Mouse (Mus musculus) forebrain, embryonic 16.5 days (tissue): ENCODE data around the gene Tbc1d32. TPM values are rescaled to one million over a fixed set of nuclear protein-coding genes. Genes with fewer than 3 reads are reported as not detected.
A peak's percentile ranks its signal among the peaks of the same experiment; 100 is the strongest.

Experiments used
- ATAC-seq: fragments of 200-750 bp; cut with Nextera tagmentation; 2 replicates; pipeline ENCODE4 v1.8.0; 2017; ENCODE audit warnings: mild to moderate bottlenecking, moderate library complexity
- H3K27ac ChIP-seq: fragments of 300-500 bp; sonication (generic); 2 replicates; pipeline ENCODE4 v1.5.1; 2014; ENCODE audit warnings: low read length, control low read depth
- H3K27me3 ChIP-seq: fragments of 300-500 bp; sonication (generic); replicated peaks from 2 replicates; pipeline ENCODE4 v1.6.1; 2014; ENCODE audit warnings: low read length; ENCODE audit not compliant: control insufficient read depth, insufficient read depth
- H3K36me3 ChIP-seq: fragments of 300-500 bp; sonication (generic); 2 replicates; pipeline ENCODE4 v1.6.1; 2014; ENCODE audit not compliant: control insufficient read depth, insufficient read depth
- H3K4me1 ChIP-seq: fragments of 300-500 bp; sonication (generic); replicated peaks from 2 replicates; pipeline ENCODE4 v1.6.1; 2014; ENCODE audit warnings: low read length; ENCODE audit not compliant: control insufficient read depth, insufficient read depth
- H3K4me2 ChIP-seq: fragments of 300-500 bp; sonication (generic); 2 replicates; pipeline ENCODE4 v1.6.1; 2014; ENCODE audit warnings: mild to moderate bottlenecking, low read length, control low read depth
- H3K4me3 ChIP-seq: fragments of 300-500 bp; sonication (generic); replicated peaks from 2 replicates; pipeline ENCODE4 v1.5.1; 2014; ENCODE audit warnings: mild to moderate bottlenecking, low read length, control low read depth
- H3K9ac ChIP-seq: fragments of 300-500 bp; sonication (generic); replicated peaks from 2 replicates; pipeline ENCODE4 v1.6.1; 2014; ENCODE audit warnings: low read depth, low read length, control low read depth
- H3K9me3 ChIP-seq: fragments of 300-500 bp; sonication (generic); 2 replicates; pipeline ENCODE4 v1.6.1; 2016; ENCODE audit warnings: low read length; ENCODE audit not compliant: control insufficient read depth
- WGBS: fragments of 180-500 bp; shearing (Covaris S2); extraction: QIAGEN DNeasy Blood & Tissue Kit; methylation state at CpG from one replicate; pipeline ENCODE4 v1.1.7; 2014; 5-methylcytosine and 5-hydroxymethylcytosine counted together
- polyA plus RNA-seq: library from polyadenylated mRNA; unstranded; fragments of >200 nt; fragmentation: Nextera tagmentation; extraction: Ambion mirVana; gene quantifications from 2 replicates; pipeline ENCODE4 v1.2.1, GENCODE M21; 2015

Gene Tbc1d32
- polyA plus RNA-seq, 1 experiment from 2014 or later: 3.7 TPM

DNA sequence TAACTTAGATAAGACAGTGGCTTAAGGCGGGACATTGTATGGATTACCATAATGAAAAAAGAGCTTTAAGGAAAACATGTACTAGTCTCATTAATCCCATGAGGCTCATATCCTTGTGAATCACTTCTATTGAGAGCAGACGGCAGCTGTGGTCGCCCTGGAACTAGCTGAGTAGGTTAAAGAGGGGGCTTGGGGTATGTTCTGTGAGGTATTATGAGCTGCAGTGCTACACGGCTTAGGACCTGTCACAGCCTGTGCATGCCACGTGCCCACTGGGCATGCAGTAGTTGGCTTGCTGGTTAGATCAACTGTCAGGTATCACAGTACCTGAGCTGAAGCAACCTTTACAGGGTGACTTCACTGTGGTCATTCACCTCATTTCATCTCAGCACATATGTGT lies 133.9 kb downstream of the Tbc1d32 start:
- no peak for ATAC-seq

DNA sequence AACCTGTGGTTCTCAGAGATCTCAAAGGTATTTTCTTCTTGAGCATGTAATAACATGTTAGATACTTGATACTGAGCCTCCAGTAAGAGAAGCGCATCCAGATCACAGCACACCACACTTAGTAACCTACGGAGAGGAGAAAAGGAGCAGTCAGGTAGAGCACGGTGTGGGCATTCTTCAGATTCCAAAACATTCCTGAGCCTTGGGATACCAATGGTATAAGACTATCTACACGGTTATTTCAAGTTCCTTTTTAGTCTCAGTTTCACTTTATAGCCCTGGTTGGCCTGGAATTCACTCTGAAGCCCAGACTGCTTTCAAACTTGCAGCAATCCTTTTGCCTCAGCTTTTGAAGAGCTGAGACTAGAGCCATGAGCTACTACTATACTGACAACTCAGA lies 138.8 kb downstream of the Tbc1d32 start:
- H3K27ac ChIP-seq: no peak overlapping the region
- no peaks in the 10 kb centered on the region for H3K27me3 ChIP-seq
- H3K4me2 ChIP-seq: no peak overlapping the region
- no peaks in the 10 kb centered on the region for H3K9me3 ChIP-seq
- H3K9ac ChIP-seq: no peak overlapping the region
- H3K4me1 ChIP-seq: no peaks in the 10 kb centered on the region
- no peak overlapping the region for H3K4me3 ChIP-seq
- 88% methylated on average over 4 of the region's 4 CpGs for WGBS
- no peaks in the 10 kb centered on the region for H3K36me3 ChIP-seq
- no peak for ATAC-seq

More for the DNA sequence above, 133.9 kb downstream of the Tbc1d32 start:
- Histone ChIP-seq H3K9ac (no peak overlapping the region), H3K4me2 (no peak overlapping the region), H3K9me3 (no peaks in the 10 kb centered on the region), H3K36me3 (no peaks in the 10 kb centered on the region), H3K4me3 (no peak overlapping the region), H3K4me1 (no peaks in the 10 kb centered on the region), H3K27me3 (no peaks in the 10 kb centered on the region), H3K27ac (no peak overlapping the region)
- 85% methylated on average over 5 of the region's 5 CpGs for WGBS

DNA sequence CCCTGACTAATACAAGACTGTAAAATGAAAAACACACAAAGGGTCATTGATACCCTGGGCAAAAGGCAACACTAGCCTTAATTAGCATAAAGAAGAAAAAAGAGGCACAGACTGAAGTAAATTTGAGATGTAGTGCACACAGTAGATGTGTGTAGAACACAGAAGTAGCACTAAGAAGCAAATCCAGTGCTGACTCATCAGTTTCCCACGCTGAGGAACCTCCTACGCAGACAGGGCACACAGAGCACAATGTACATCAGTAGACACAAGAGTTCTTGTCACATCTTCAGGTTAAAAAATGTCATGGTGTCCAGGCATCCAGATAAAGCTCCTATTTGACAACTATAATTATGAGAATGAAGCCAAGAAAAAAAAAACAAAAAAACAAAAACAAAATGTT lies 165.7 kb downstream of the Tbc1d32 start:
- H3K9ac ChIP-seq: no peak overlapping the region
- no peak overlapping the region for H3K27ac ChIP-seq
- no peak overlapping the region for H3K4me3 ChIP-seq
- H3K9me3 ChIP-seq: no peaks in the 10 kb centered on the region
- H3K36me3 ChIP-seq: no peaks in the 10 kb centered on the region
- 0 out of 2 replicates have a peak, but pooled peaks cover 7% of the 10 kb centered on the region for H3K4me1 ChIP-seq
- H3K27me3 ChIP-seq: no peaks in the 10 kb centered on the region
- no peak for ATAC-seq
- 98% methylated on average over 2 of the region's 2 CpGs for WGBS
- no peak overlapping the region for H3K4me2 ChIP-seq

DNA sequence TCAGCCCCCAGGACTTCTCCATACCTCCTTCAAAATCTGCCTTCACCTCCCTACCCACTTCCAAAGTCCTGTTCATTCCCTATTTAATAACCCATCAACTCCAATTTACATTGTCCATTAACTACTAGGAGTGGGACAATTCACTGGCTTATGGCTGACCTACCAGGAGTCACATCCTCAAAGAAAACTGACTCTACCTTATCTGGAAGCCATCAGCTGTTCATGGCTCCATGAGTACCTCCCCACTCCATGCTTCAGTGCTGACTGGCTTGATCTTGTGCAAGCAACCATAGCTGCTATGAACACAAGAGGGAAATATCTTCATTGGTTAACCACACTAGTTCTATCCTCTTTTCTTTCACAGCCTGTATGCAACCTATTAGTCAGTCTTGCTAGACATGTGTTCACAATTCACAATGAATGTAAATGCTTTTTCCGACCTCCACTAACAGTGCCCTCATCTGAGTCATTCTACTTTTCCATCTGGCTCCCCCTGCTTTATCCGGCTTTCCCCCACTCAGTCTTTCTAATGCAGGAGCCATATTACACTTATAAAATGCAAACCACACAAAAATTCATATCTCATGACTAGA lies 167.2 kb downstream of the Tbc1d32 start:
- Histone ChIP-seq H3K4me1 (0 out of 2 replicates have a peak, but pooled peaks cover 7% of the 10 kb centered on the region), H3K9me3 (no peaks in the 10 kb centered on the region), H3K4me3 (no peak overlapping the region), H3K27ac (no peak overlapping the region), H3K36me3 (no peaks in the 10 kb centered on the region), H3K4me2 (no peak overlapping the region), H3K27me3 (no peaks in the 10 kb centered on the region), H3K9ac (no peak overlapping the region)
- ATAC-seq: no peak
- WGBS: 73% methylated on average over 2 of the region's 2 CpGs

DNA sequence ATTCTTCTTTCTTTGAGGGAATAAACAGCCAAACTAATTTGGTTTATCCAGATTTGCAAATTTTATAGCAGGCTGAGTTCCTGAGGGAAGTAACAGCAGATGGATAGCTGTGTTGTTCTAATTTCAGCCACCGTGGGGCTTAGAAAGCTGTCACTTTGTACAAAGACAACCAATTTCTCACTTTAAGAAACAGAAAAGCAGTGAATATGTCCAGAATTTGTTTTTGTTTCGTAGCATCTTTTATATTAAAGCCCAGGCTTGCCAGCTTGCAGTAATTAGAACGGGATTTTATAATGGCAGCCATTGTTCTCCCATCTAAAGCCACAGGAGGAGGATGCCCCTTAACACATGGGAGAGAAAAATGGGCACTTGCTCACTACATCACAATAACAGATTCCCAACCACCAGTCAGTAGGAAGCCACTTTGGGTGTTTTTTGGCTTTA lies 169.5 kb downstream of the Tbc1d32 start:
- Histone ChIP-seq H3K4me2 (no peak overlapping the region), H3K36me3 (no peaks in the 10 kb centered on the region), H3K27me3 (no peaks in the 10 kb centered on the region), H3K27ac (peak overlapping the region; percentile 76), H3K9me3 (no peaks in the 10 kb centered on the region), H3K4me1 (0 out of 2 replicates have a peak, but pooled peaks cover 7% of the 10 kb centered on the region), H3K9ac (no peak overlapping the region), H3K4me3 (no peak overlapping the region)
- 8% methylated on average over 3 of the region's 3 CpGs for WGBS
- ATAC-seq: peak; percentile 88

DNA sequence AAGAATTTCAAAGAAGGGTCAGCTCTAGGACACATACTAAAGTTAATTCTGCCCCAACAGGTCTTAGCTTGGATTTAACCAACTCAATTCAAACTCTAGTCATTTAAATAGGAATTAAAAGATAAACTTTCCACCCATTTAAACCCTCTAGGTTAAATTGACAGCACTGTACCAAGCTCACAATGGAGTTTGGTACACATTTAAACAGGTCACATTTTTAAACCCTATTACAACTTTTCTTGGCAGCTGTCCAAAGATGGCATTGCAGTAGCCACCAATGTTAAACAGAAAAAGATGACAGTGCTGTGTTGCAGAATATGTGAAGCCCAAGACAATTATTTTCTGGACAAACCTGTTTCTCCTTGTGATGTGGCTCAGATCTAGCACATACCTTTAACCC lies 203.1 kb downstream of the Tbc1d32 start:
- Histone ChIP-seq H3K9ac (no peak overlapping the region), H3K4me1 (no peaks in the 10 kb centered on the region), H3K27me3 (no peaks in the 10 kb centered on the region), H3K9me3 (no peaks in the 10 kb centered on the region), H3K4me2 (no peak overlapping the region), H3K27ac (no peak overlapping the region), H3K4me3 (no peak overlapping the region), H3K36me3 (no peaks in the 10 kb centered on the region)
- ATAC-seq: no peak

DNA sequence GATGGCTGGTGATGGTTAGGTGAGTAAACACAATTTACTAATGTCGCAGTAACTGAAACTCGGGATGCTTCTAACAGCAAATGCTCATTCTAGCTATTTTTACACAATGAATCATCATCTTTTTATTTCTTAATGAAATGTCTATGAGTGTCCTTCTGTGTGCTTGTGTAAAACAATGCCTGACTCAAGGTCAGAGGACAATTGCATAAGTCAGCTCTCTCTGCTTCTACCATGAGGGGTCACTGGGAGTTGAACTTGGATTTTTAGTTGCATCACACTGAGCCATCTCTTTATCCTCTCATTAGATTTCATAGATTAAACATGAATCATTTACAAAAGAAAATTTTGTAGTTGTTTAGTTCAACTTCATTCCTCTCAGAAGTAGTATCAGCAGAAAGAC lies 203.9 kb downstream of the Tbc1d32 start:
- no peak overlapping the region for H3K4me3 ChIP-seq
- WGBS: 94% methylated on average over 2 of the region's 2 CpGs
- no peak overlapping the region for H3K4me2 ChIP-seq
- ATAC-seq: no peak
- no peaks in the 10 kb centered on the region for H3K27me3 ChIP-seq
- no peak overlapping the region for H3K27ac ChIP-seq
- H3K4me1 ChIP-seq: no peaks in the 10 kb centered on the region
- no peaks in the 10 kb centered on the region for H3K36me3 ChIP-seq
- H3K9me3 ChIP-seq: no peaks in the 10 kb centered on the region
- H3K9ac ChIP-seq: no peak overlapping the region

DNA sequence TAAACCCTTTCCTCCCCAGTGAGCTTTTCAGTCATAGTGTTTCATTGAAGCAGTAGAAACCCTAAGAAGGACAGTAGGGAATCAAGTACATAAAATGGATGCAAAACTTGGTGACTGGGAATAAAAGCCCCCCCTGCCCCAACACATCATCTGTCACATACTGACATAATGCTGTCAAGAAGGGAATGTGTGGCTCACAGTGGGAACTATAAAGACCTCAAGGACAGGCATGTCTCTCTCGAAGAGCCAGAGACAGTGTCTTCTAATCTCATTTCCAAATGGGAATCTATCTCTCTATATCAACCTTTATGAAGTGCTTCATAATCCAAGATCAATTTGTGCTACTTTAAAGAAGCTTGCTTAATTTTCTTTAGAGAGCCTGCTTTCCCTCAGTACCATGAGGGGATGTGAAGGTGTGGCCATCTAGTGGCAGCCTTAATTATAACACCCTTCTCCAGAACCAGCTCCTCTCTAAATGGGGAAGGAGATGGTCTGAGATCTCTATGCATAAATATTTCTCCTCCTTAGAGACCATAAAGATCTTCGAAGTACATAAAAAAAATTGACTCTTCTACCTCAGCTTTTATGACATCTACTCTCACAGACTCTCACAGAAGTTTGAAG lies 248.5 kb downstream of the Tbc1d32 start:
- H3K36me3 ChIP-seq: no peaks in the 10 kb centered on the region
- ATAC-seq: peak; percentile 95
- H3K9ac ChIP-seq: no peak overlapping the region
- no peak overlapping the region for H3K4me3 ChIP-seq
- WGBS: 26% methylated on average over 2 of the region's 2 CpGs
- H3K4me2 ChIP-seq: no peak overlapping the region
- no peaks in the 10 kb centered on the region for H3K4me1 ChIP-seq
- no peak overlapping the region for H3K27ac ChIP-seq
- no peaks in the 10 kb centered on the region for H3K9me3 ChIP-seq
- no peaks in the 10 kb centered on the region for H3K27me3 ChIP-seq

DNA sequence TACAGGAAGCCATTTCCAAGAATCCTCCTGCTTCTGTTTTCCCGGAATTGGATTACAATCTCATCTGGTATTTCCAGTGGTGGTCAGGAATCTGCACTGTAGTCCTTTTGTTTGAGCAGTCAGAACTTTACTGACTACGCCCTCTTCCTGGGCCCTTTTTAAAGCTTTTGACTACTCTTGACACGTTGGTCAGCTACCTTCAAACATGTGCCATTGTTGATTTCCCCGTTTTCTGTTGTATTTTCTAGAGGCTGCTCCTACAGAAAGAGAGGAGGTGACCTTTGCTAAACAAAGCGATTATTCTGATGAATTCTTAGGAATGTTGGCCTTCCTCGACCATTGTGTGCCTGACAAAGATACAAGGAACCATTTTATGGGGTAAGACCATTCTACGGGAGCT lies 250.5 kb downstream of the Tbc1d32 start:
- Histone ChIP-seq H3K4me2 (no peak overlapping the region), H3K4me1 (no peaks in the 10 kb centered on the region), H3K27me3 (no peaks in the 10 kb centered on the region), H3K9me3 (no peaks in the 10 kb centered on the region), H3K27ac (no peak overlapping the region), H3K9ac (no peak overlapping the region), H3K36me3 (no peaks in the 10 kb centered on the region), H3K4me3 (no peak overlapping the region)
- no peak for ATAC-seq
- 75% methylated on average over 7 of the region's 7 CpGs for WGBS
